14 mouse cellular contexts compared by ENCODE assay signal in genomic region chr5:3394145-3394544, GRCm38 (mm10).
"Had no signal": no experiment of that assay in that cellular context is flagged by ENCODE, and none has a peak within 500 bp of the region (broad histone marks: within the 10 kb centered on the region; RNA-seq: fewer than 3 reads in every experiment).

No protein-coding gene starts in this region.

- H3K27ac ChIP-seq: layer of hippocampus, adult 2 months; limb, embryonic 13.5 days; liver, embryonic 14.5 days; neural tube, embryonic 13.5 days had no signal

- H3K27me3 ChIP-seq: limb, embryonic 13.5 days; neural tube, embryonic 13.5 days had no signal

- H3K4me2 ChIP-seq: limb, embryonic 13.5 days; midbrain, embryonic 11.5 days; neural tube, embryonic 13.5 days had no signal

- H3K9me3 ChIP-seq: limb, embryonic 13.5 days; neural tube, embryonic 13.5 days had no signal

- H3K4me1 ChIP-seq: limb, embryonic 13.5 days had no signal

- H3K4me3 ChIP-seq: layer of hippocampus, adult 2 months; limb, embryonic 13.5 days; neural tube, embryonic 13.5 days had no signal

- H3K36me3 ChIP-seq: neural tube, embryonic 13.5 days had no signal

- DNase-seq: kidney, postnatal 10 days; kidney, postnatal 4 days; left cerebral cortex, postnatal 4 days; lung, adult 18-20 months; lung, postnatal 36 days; right cerebral cortex, postnatal 4 days; spleen, adult 18-20 months; thymus, adult 18-20 months; thymus, postnatal 14 days had no signal

- H3K9ac ChIP-seq: limb, embryonic 13.5 days; liver, embryonic 14.5 days; neural tube, embryonic 13.5 days had no signal
